Mouse (Mus musculus) kidney, adult 2 months (tissue): Measurements from ENCODE around the gene Faim2.

ENCODE experiments used
- CTCF ChIP-seq: fragments of 200-500 bp; conservative IDR thresholded peaks from 2 replicates; pipeline ENCODE4 v1.5.1; 2011; ENCODE audit warnings: low read depth, mild to moderate bottlenecking, control low read depth, low read length, moderate library complexity, mixed read lengths; ENCODE audit not compliant: insufficient read depth, insufficient read length
- POLR2A ChIP-seq: fragments of 200-500 bp; IDR thresholded peaks from one replicate; pipeline ENCODE4 v1.6.1; 2011; ENCODE audit warnings: low read depth, low read length, control low read depth

DNA sequence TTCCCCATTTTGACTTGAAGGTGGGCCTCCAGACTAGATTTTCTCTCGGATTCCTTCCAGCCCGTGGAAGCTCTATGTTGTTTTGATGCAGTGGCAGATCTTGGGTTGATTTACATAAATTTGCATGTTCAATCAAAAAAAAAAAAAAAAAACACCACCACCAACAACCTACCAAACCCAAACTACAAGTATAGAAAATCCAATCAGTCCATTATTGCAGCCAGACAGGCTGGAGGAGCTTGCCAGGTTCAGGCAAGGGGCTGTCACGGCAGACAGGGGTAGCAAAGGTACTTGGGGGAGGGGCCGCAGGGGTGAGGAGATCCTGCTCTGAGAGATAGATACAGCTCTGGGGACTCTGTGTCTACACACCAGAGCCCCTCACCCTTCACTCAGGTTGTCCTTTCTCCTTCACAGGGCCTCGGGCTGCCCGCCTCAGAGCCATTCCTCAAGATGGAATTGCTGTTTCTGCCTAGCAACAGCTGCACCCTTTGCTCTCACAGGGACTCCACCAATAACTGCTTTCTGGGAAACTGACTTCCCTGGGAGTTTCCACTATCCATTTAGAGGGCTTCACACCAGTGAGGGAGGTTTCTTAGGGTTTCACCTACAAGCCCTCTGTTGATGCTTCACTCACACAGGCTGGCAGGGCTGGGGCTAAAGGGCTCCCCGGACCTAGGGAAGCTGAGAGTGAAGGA, 73.2 kb downstream of the Faim2 start:
- TF ChIP-seq CTCF, result no peak
- TF ChIP-seq POLR2A, result no peak
